Mouse (Mus musculus): Measurements from ENCODE around the gene Tnfrsf8. TPM values are rescaled to one million over a fixed set of nuclear protein-coding genes. Genes with fewer than 3 reads are reported as not detected.
"Not testable (repeated sequence)": the region's sequence is repeated elsewhere in the genome, so short reads cannot be mapped to it uniquely, and the experiment has no call there.

Gene Tnfrsf8
- 4.0 and 5.1 TPM in 2 replicates for total RNA-seq (2012; rRNA removed)

GRCm38 (mm10) chr4:145314836-145315467, at the start of gene Tnfrsf8:
Gene Tnfrsf8 (minus strand): TSS chr4:145315164.
- peak within 1 kb of the TSS in 1 of 2 experiments; percentile 14; a peak in 1 of 4 replicates for H3K4me3 ChIP-seq (ENCODE audit: insufficient read depth in 1 of 2, low read depth in 1 of 2, low read length in 2 of 2, poor library complexity in 1 of 2, severe bottlenecking in 1 of 2)
- H3K9ac ChIP-seq (ENCODE audit: insufficient read depth, low read depth, low read length, poor library complexity, severe bottlenecking): no peak within 1 kb of the TSS
- no peaks in the 10 kb centered on the region for H3K36me3 ChIP-seq (ENCODE audit: control insufficient read depth, insufficient read depth, low read length, poor library complexity, severe bottlenecking)
- TF ChIP-seq MAFK (IDR thresholded peaks at IDR 0.05; ENCODE audit: insufficient read depth, low read depth, low read length) (no peak), CHD2 (IDR thresholded peaks at IDR 0.05; ENCODE audit: low read depth, low read length) (no peak), HCFC1 (IDR thresholded peaks at IDR 0.05; ENCODE audit: borderline replicate concordance, insufficient read depth, low read length) (no peak), ZC3H11A (IDR thresholded peaks at IDR 0.05; ENCODE audit: borderline replicate concordance, low read depth, low read length) (no peak), ZNF384 (IDR thresholded peaks at IDR 0.05; ENCODE audit: low read depth, low read length) (no peak)
- H3K9me3 ChIP-seq (ENCODE audit: control insufficient read depth, insufficient read depth, low read depth, low read length): no peaks in the 10 kb centered on the region
- in situ Hi-C loops (cut with MboI; ENCODE audit: low sequenced_read_pairs in 2 of 2, unreplicated experiment in 2 of 2): loop anchor here (25.0 kb wide), 1 partner anchor 172 kb away; no protein-coding TSS in a partner anchor
- peaks cover 0 to 6% of the 10 kb centered on the region in 2 experiments; a peak in 1 of 4 replicates for H3K4me1 ChIP-seq (ENCODE audit: control insufficient read depth in 2 of 2, insufficient read depth in 2 of 2, low read length in 2 of 2, poor library complexity in 1 of 2)
- no peak within 1 kb of the TSS for H3K27ac ChIP-seq (ENCODE audit: insufficient read depth, low read depth, low read length, poor library complexity, severe bottlenecking)
- DNase-seq (ENCODE audit: low read depth, low spot score): no peak

- H3K4me3 ChIP-seq (ENCODE audit: insufficient read depth in 1 of 2, low read depth in 1 of 2, low read length in 2 of 2, poor library complexity in 1 of 2, severe bottlenecking in 1 of 2); H3K4me1 ChIP-seq (ENCODE audit: control insufficient read depth in 2 of 2, insufficient read depth in 2 of 2, low read length in 2 of 2, poor library complexity in 1 of 2); H3K9me3 ChIP-seq (ENCODE audit: control insufficient read depth, insufficient read depth, low read depth, low read length); H3K9ac ChIP-seq (ENCODE audit: insufficient read depth, low read depth, low read length, poor library complexity, severe bottlenecking); H3K36me3 ChIP-seq (ENCODE audit: control insufficient read depth, insufficient read depth, low read length, poor library complexity, severe bottlenecking); DNase-seq (ENCODE audit: low read depth, low spot score); in situ Hi-C loops (cut with MboI; ENCODE audit: low sequenced_read_pairs in 2 of 2, unreplicated experiment in 2 of 2); H3K27ac ChIP-seq (ENCODE audit: insufficient read depth, low read depth, low read length, poor library complexity, severe bottlenecking): not testable (repeated sequence)
Observed at GRCm38 (mm10) chr4:145361635-145362034, 46.7 kb upstream of the Tnfrsf8 start.

GRCm38 (mm10) chr4:145361065-145361464, 46.1 kb upstream of the Tnfrsf8 start:
- Histone ChIP-seq H3K9me3 (ENCODE audit: control insufficient read depth, insufficient read depth, low read depth, low read length) (peaks cover 5% of the 10 kb centered on the region), H3K36me3 (ENCODE audit: control insufficient read depth, insufficient read depth, low read length, poor library complexity, severe bottlenecking) (no peaks in the 10 kb centered on the region), H3K4me3 (ENCODE audit: insufficient read depth in 1 of 2, low read depth in 1 of 2, low read length in 2 of 2, poor library complexity in 1 of 2, severe bottlenecking in 1 of 2) (no peak overlapping the region), H3K9ac (ENCODE audit: insufficient read depth, low read depth, low read length, poor library complexity, severe bottlenecking) (no peak overlapping the region), H3K4me1 (ENCODE audit: control insufficient read depth in 2 of 2, insufficient read depth in 2 of 2, low read length in 2 of 2, poor library complexity in 1 of 2) (no peaks in the 10 kb centered on the region), H3K27ac (ENCODE audit: insufficient read depth, low read depth, low read length, poor library complexity, severe bottlenecking) (no peak overlapping the region)
- DNase-seq (ENCODE audit: low read depth, low spot score): no peak
- in situ Hi-C loops (cut with MboI; ENCODE audit: low sequenced_read_pairs in 2 of 2, unreplicated experiment in 2 of 2): no loop called here
- TF ChIP-seq HCFC1 (IDR thresholded peaks at IDR 0.05; ENCODE audit: borderline replicate concordance, insufficient read depth, low read length) (no peak), ZC3H11A (IDR thresholded peaks at IDR 0.05; ENCODE audit: borderline replicate concordance, low read depth, low read length) (no peak)

- DNase-seq (ENCODE audit: low read depth, low spot score): no peak
- H3K4me1 ChIP-seq (ENCODE audit: control insufficient read depth in 2 of 2, insufficient read depth in 2 of 2, low read length in 2 of 2, poor library complexity in 1 of 2): no peaks in the 10 kb centered on the region
- H3K9me3 ChIP-seq (ENCODE audit: control insufficient read depth, insufficient read depth, low read depth, low read length): peaks cover 3% of the 10 kb centered on the region; the same call in 1 of the 2 replicates
- in situ Hi-C loops (cut with MboI; ENCODE audit: low sequenced_read_pairs in 2 of 2, unreplicated experiment in 2 of 2): no loop called here
- no peak overlapping the region for H3K9ac ChIP-seq (ENCODE audit: insufficient read depth, low read depth, low read length, poor library complexity, severe bottlenecking)
- H3K27ac ChIP-seq (ENCODE audit: insufficient read depth, low read depth, low read length, poor library complexity, severe bottlenecking): no peak overlapping the region
- TF ChIP-seq CHD2 (IDR thresholded peaks at IDR 0.05; ENCODE audit: low read depth, low read length) (no peak), ZC3H11A (IDR thresholded peaks at IDR 0.05; ENCODE audit: borderline replicate concordance, low read depth, low read length) (no peak), HCFC1 (IDR thresholded peaks at IDR 0.05; ENCODE audit: borderline replicate concordance, insufficient read depth, low read length) (no peak), ZNF384 (IDR thresholded peaks at IDR 0.05; ENCODE audit: low read depth, low read length) (no peak), MAFK (IDR thresholded peaks at IDR 0.05; ENCODE audit: insufficient read depth, low read depth, low read length) (no peak)
- no peak overlapping the region for H3K4me3 ChIP-seq (ENCODE audit: insufficient read depth in 1 of 2, low read depth in 1 of 2, low read length in 2 of 2, poor library complexity in 1 of 2, severe bottlenecking in 1 of 2)
- H3K36me3 ChIP-seq (ENCODE audit: control insufficient read depth, insufficient read depth, low read length, poor library complexity, severe bottlenecking): no peaks in the 10 kb centered on the region
Observed at GRCm38 (mm10) chr4:145360567-145360966, 45.6 kb upstream of the Tnfrsf8 start.

GRCm38 (mm10) chr4:145356234-145356633, 41.3 kb upstream of the Tnfrsf8 start:
- Histone ChIP-seq H3K36me3 (ENCODE audit: control insufficient read depth, insufficient read depth, low read length, poor library complexity, severe bottlenecking) (no peaks in the 10 kb centered on the region), H3K9ac (ENCODE audit: insufficient read depth, low read depth, low read length, poor library complexity, severe bottlenecking) (no peak overlapping the region), H3K27ac (ENCODE audit: insufficient read depth, low read depth, low read length, poor library complexity, severe bottlenecking) (no peak overlapping the region), H3K4me3 (ENCODE audit: insufficient read depth in 1 of 2, low read depth in 1 of 2, low read length in 2 of 2, poor library complexity in 1 of 2, severe bottlenecking in 1 of 2) (no peak overlapping the region), H3K9me3 (ENCODE audit: control insufficient read depth, insufficient read depth, low read depth, low read length) (no peaks in the 10 kb centered on the region), H3K4me1 (ENCODE audit: control insufficient read depth in 2 of 2, insufficient read depth in 2 of 2, low read length in 2 of 2, poor library complexity in 1 of 2) (peaks cover 0 to 2% of the 10 kb centered on the region in 2 experiments; a peak in 1 of 4 replicates)
- in situ Hi-C loops (cut with MboI; ENCODE audit: low sequenced_read_pairs in 2 of 2, unreplicated experiment in 2 of 2): no loop called here
- no peak for DNase-seq (ENCODE audit: low read depth, low spot score)
- no peak for TF ChIP-seq MAFK (IDR thresholded peaks at IDR 0.05; ENCODE audit: insufficient read depth, low read depth, low read length)
- TF ChIP-seq HCFC1 (IDR thresholded peaks at IDR 0.05; ENCODE audit: borderline replicate concordance, insufficient read depth, low read length): no peak
- no peak for TF ChIP-seq ZNF384 (IDR thresholded peaks at IDR 0.05; ENCODE audit: low read depth, low read length)
- TF ChIP-seq ZC3H11A (IDR thresholded peaks at IDR 0.05; ENCODE audit: borderline replicate concordance, low read depth, low read length): no peak
- TF ChIP-seq CHD2 (IDR thresholded peaks at IDR 0.05; ENCODE audit: low read depth, low read length): no peak
